Mouse (Mus musculus) CH12.LX (cell line): ENCODE results near the gene 1300017J02Rik.

Source experiments
- CHD1 ChIP-seq: IDR thresholded peaks from 2 replicates; pipeline ENCODE4 v1.6.1; 2012; ENCODE audit warnings: low read depth, low read length, improper control_type of control experiment, inconsistent platforms
- CTCF ChIP-seq, 2 experiments: IDR thresholded peaks in 1 of 2; conservative IDR thresholded peaks in 1 of 2; 2 replicates each; pipeline ENCODE4 v1.5.1; 2011 to 2012; ENCODE audit warnings: low read depth in 2 of 2, low read length in 2 of 2, improper control_type of control experiment in 1 of 2, inconsistent platforms in 1 of 2, mild to moderate bottlenecking in 1 of 2, moderate library complexity in 1 of 2
- EP300 ChIP-seq: IDR thresholded peaks from 2 replicates; pipeline ENCODE4 v1.6.1; 2011; ENCODE audit warnings: low read length, improper control_type of control experiment
- JUND ChIP-seq: conservative IDR thresholded peaks from 2 replicates; pipeline ENCODE4 v1.6.1; 2011; ENCODE audit warnings: low read depth, low read length, improper control_type of control experiment
- MAFK ChIP-seq: IDR thresholded peaks from 2 replicates; pipeline ENCODE4 v1.6.1; 2011; ENCODE audit warnings: low read length, improper control_type of control experiment; ENCODE audit not compliant: insufficient replicate concordance
- MAX ChIP-seq: IDR thresholded peaks from 2 replicates; pipeline ENCODE4 v1.6.1; 2011; ENCODE audit warnings: low read length, improper control_type of control experiment
- MXI1 ChIP-seq: IDR thresholded peaks from 2 replicates; pipeline ENCODE4 v1.6.1; 2011; ENCODE audit warnings: mild to moderate bottlenecking, low read depth, low read length, improper control_type of control experiment
- MYC ChIP-seq: IDR thresholded peaks from 2 replicates; pipeline ENCODE4 v1.6.1; 2011; ENCODE audit warnings: low read depth, mild to moderate bottlenecking, improper control_type of control experiment, low read length
- NRF1 ChIP-seq: IDR thresholded peaks from 2 replicates; pipeline ENCODE4 v1.6.1; 2014; ENCODE audit warnings: low read depth, mild to moderate bottlenecking, inconsistent platforms, low read length, improper control_type of control experiment, moderate library complexity
- POLR2A ChIP-seq: IDR thresholded peaks from 2 replicates; pipeline ENCODE4 v1.6.1; 2011; ENCODE audit warnings: low read depth, mild to moderate bottlenecking, improper control_type of control experiment, low read length
- SMC3 ChIP-seq: IDR thresholded peaks from 2 replicates; pipeline ENCODE4 v1.6.1; 2011; ENCODE audit warnings: low read depth, low read length, improper control_type of control experiment
- TBP ChIP-seq: conservative IDR thresholded peaks from 2 replicates; pipeline ENCODE4 v1.6.1; 2011; ENCODE audit warnings: low read depth, low read length, improper control_type of control experiment

GRCm38 (mm10) chr9:103234059-103234458 lies 70.8 kb downstream of the 1300017J02Rik start:
- TF ChIP-seq CTCF (conservative IDR thresholded peaks at IDR 0.05 in 1 of 2, IDR thresholded peaks at IDR 0.05 in 1 of 2; ENCODE audit: low read depth in 2 of 2, low read length in 2 of 2) (no peak), POLR2A (no peak), MYC (no peak), MAX (no peak), JUND (no peak), TBP (no peak), NRF1 (no peak), EP300 (no peak), MAFK (no peak), SMC3 (no peak), MXI1 (no peak), CHD1 (no peak)
